Mouse (Mus musculus) limb, embryonic 11.5 days (tissue): ENCODE data around the gene Tlcd1. TPM values are rescaled to one million over a fixed set of nuclear protein-coding genes. Genes with fewer than 3 reads are reported as not detected.
A peak's percentile ranks its signal among the peaks of the same experiment; 100 is the strongest.
"Not testable (repeated sequence)": the region's sequence is repeated elsewhere in the genome, so short reads cannot be mapped to it uniquely, and the experiment has no call there.

ENCODE experiments used
- ATAC-seq: fragments of 200-750 bp; cut with Nextera tagmentation; 2 replicates; pipeline ENCODE4 v1.8.0; 2017; ENCODE audit warnings: low read depth; ENCODE audit not compliant: insufficient number of reproducible peaks, low FRiP score, low TSS enrichment
- DNase-seq: peaks from one replicate; pipeline ENCODE4 v3.0.0-alpha.2; 2015; ENCODE audit warnings: low spot score
- H3K27ac ChIP-seq: fragments of 300-500 bp; sonication (generic); replicated peaks from 2 replicates; pipeline ENCODE4 v1.5.1; 2014; ENCODE audit warnings: low read depth, mild to moderate bottlenecking, low read length
- H3K27me3 ChIP-seq: fragments of 300-500 bp; sonication (generic); 2 replicates; pipeline ENCODE4 v1.6.1; 2014; ENCODE audit warnings: mild to moderate bottlenecking, low read length, mixed read lengths; ENCODE audit not compliant: control insufficient read depth, insufficient read depth
- H3K36me3 ChIP-seq: fragments of 300-500 bp; sonication (generic); 2 replicates; pipeline ENCODE4 v1.6.1; 2014; ENCODE audit warnings: mild to moderate bottlenecking, low read length, moderate library complexity, mixed read lengths; ENCODE audit not compliant: control insufficient read depth, insufficient read depth
- H3K4me1 ChIP-seq: fragments of 300-500 bp; sonication (generic); 2 replicates; pipeline ENCODE4 v1.6.1; 2014; ENCODE audit warnings: low read length, mixed read lengths; ENCODE audit not compliant: control insufficient read depth, insufficient read depth
- H3K4me2 ChIP-seq: fragments of 300-500 bp; sonication (generic); 2 replicates; pipeline ENCODE4 v1.6.1; 2014; ENCODE audit warnings: low read depth, mild to moderate bottlenecking, moderate library complexity; ENCODE audit not compliant: severe bottlenecking
- H3K4me3 ChIP-seq: fragments of 300-500 bp; sonication (generic); 2 replicates; pipeline ENCODE4 v1.5.1; 2014; ENCODE audit warnings: low read depth, low read length
- H3K9ac ChIP-seq: fragments of 300-500 bp; sonication (generic); 2 replicates; pipeline ENCODE4 v1.6.1; 2014; ENCODE audit warnings: mild to moderate bottlenecking, low read length
- H3K9me3 ChIP-seq: fragments of 300-500 bp; sonication (generic); 2 replicates; pipeline ENCODE4 v1.6.1; 2016; ENCODE audit warnings: low read length; ENCODE audit not compliant: control insufficient read depth
- WGBS: fragments of 180-500 bp; shearing (Covaris S2); extraction: QIAGEN DNeasy Blood & Tissue Kit; methylation state at CpG from one replicate; pipeline ENCODE4 v1.1.7; 2014; 5-methylcytosine and 5-hydroxymethylcytosine counted together
- polyA plus RNA-seq: library from polyadenylated mRNA; unstranded; fragments of >200 nt; fragmentation: Nextera tagmentation; extraction: Ambion mirVana; gene quantifications from 2 replicates; pipeline ENCODE4 v1.2.1, GENCODE M21; 2014

Gene Tlcd1
- polyA plus RNA-seq, result 8.7 and 10.4 TPM in 2 replicates

DNA sequence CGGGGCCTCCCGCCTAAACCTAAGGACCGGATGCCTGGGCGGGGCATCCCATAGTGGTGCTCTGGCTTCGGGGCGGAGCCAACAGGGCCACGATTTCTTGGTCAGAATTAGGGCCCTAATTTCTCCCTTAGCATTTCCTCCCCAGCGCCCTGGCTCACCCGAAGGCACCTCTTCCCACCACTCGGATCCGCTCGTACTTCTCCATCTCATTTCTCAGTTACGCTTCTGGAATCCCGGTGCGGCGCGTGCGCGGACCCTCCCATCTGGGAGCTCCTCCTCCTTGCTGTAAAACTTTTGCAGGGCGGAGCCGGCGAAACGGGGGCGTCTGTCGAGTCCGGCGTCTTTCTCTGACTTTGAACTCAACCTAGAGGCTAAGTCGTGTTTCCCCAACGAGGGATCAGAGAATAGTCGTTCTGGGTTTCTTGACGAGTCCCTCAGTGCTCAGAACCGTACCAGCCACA, at the start of gene Tlcd1, which contains the start of gene Nek8:
Gene Tlcd1 (plus strand): TSS at position 310 of the 461 bp plus-strand sequence.
Gene Nek8 (minus strand): TSS at position 274 of the 461 bp plus-strand sequence.
- no peaks in the 10 kb centered on the region for H3K27me3 ChIP-seq
- peak within 1 kb of the TSS; percentile 97 for H3K4me2 ChIP-seq
- WGBS, result under 1% methylated on average over 32 of the region's 32 CpGs
- H3K9me3 ChIP-seq, result no peaks in the 10 kb centered on the region
- H3K36me3 ChIP-seq, result peaks cover 9% of the 10 kb centered on the region
- DNase-seq (peak; percentile 92), ATAC-seq (peak; percentile 51; the same call in 1 of the 2 replicates)
- H3K4me1 ChIP-seq, result peaks cover 28% of the 10 kb centered on the region
- peak within 1 kb of the TSS; percentile 95; the same call in 1 of the 2 replicates for H3K27ac ChIP-seq
- H3K9ac ChIP-seq, result peak within 1 kb of the TSS; percentile 76
- H3K4me3 ChIP-seq, result peak within 1 kb of the TSS; percentile 59

DNA sequence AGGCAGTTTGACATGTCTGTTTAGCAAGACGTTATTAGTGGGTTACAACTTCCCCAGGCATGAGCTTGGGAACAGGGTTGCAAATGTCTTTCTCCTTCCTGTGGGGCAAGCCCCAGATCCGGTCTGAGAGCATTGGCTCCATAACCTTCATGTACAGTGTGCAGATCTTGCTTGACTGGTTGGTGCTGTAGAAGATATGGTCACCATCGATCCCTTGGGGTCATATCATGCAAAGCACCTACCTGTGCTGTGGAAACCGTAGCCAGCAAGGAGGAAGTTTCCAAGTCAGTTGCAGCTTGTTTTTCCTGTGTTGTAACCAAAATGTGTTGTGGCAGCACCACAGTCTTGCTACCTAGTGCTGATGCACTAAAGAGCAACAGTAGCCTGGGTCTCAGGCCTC, 49.8 kb upstream of the Tlcd1 start:
- no peaks in the 10 kb centered on the region for H3K4me1 ChIP-seq
- no peak overlapping the region for H3K4me2 ChIP-seq
- no peak for ATAC-seq
- H3K9ac ChIP-seq, result no peak overlapping the region
- H3K36me3 ChIP-seq, result no peaks in the 10 kb centered on the region
- H3K27me3 ChIP-seq, result no peaks in the 10 kb centered on the region
- H3K27ac ChIP-seq, result no peak overlapping the region
- no peaks in the 10 kb centered on the region for H3K9me3 ChIP-seq
- no peak for DNase-seq
- H3K4me3 ChIP-seq, result no peak overlapping the region
- WGBS, result 75% methylated on average over 4 of the region's 4 CpGs

DNA sequence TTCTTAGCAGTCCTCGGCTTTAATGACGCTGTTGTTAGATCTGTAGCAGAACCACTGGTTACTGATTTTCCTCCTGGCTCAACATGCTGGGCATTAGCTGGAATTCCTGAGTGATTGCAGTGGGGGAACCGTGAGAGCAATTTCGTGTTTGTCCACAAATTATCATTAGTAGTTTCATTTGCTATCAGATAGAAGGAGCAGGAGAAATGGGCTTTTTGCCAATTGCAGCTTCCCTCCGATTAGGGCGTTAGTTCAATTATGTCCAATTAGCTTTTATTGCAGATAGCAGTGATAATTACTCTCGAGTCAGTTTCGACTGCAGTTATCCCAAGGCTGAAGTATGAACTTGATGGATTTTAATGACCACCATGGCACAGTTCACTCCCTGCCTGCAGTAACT, 47.1 kb upstream of the Tlcd1 start:
- ATAC-seq, result no peak

DNA sequence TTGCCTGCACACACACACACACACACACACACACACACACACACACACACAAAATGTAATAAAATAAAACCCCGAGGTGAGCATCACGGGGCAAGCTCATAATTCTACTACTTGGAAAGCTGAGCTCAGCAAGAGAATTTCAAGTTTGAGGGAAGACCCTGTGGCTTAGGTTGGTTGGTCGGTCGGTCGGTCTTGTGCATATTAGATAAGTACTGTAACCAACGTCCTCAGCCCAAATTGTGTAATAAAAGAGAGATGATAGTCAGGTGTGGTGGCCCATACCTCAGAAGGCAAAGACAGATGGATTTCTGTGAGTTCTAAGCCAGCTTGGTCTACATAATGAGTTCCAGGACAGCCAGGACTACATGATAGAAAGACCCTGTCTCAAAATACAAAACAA, 42.6 kb upstream of the Tlcd1 start:
- no peak overlapping the region for H3K27ac ChIP-seq

More for the DNA sequence above, 47.1 kb upstream of the Tlcd1 start:
- Histone ChIP-seq H3K9me3 (no peaks in the 10 kb centered on the region), H3K4me3 (no peak overlapping the region), H3K9ac (no peak overlapping the region), H3K27me3 (no peaks in the 10 kb centered on the region), H3K27ac (no peak overlapping the region), H3K4me1 (no peaks in the 10 kb centered on the region), H3K4me2 (no peak overlapping the region), H3K36me3 (peaks cover 2% of the 10 kb centered on the region; the same call in 1 of the 2 replicates)
- 70% methylated on average over 8 of the region's 8 CpGs for WGBS
- DNase-seq, result no peak

DNA sequence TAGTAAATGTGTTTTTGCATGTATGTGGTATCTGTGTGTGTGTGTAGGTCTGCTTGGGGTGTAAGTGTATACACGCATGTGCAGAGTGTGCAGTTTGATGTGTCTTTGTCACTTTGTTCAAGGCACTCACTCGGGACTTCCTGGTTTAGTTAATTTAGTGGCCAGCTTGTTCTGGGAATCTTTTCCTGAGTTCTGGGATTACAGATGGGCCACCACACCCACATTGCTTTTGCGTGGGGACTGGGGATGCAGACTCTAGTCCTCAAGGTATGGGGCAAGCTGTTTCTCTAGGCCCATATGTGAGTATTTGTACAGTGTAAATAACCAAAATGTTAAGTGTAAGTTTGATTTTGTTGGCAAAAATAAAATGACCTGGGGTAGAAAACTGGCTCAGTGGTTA, 42.2 kb upstream of the Tlcd1 start:
- WGBS, result 80% methylated on average over 3 of the region's 3 CpGs
- Histone ChIP-seq H3K27ac (no peak overlapping the region), H3K4me2 (no peak overlapping the region), H3K4me3 (no peak overlapping the region), H3K9me3 (no peaks in the 10 kb centered on the region), H3K4me1 (no peaks in the 10 kb centered on the region), H3K36me3 (peaks cover 2% of the 10 kb centered on the region; the same call in 1 of the 2 replicates), H3K9ac (no peak overlapping the region), H3K27me3 (no peaks in the 10 kb centered on the region)
- DNase-seq (no peak), ATAC-seq (no peak)

More for the DNA sequence above, 42.6 kb upstream of the Tlcd1 start:
- Histone ChIP-seq H3K9ac (no peak overlapping the region), H3K4me1 (no peaks in the 10 kb centered on the region), H3K4me2 (no peak overlapping the region), H3K4me3 (no peak overlapping the region), H3K27me3 (no peaks in the 10 kb centered on the region), H3K36me3 (peaks cover 2% of the 10 kb centered on the region; the same call in 1 of the 2 replicates), H3K9me3 (no peaks in the 10 kb centered on the region)
- ATAC-seq, result no peak
- DNase-seq, result no peak
- WGBS, result 94% methylated on average over 6 of the region's 6 CpGs

DNA sequence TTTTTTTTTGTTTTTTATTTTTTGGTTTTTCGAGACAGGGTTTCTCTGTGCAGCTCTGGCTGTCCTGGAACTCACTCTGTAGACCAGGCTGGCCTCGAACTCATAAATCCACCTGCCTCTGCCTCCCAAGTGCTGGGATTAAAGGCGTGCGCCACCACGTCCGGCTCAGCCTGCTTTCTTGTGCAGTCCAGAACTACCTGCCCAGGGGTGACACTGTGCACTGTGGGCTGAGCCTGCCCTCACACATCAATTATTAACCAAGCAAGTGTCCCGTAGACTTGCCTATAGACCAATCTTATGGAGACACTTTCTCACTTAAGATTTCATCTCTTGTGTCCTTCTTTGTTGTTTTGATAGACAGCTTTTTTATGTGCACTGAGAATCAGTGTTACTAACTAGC, 41.2 kb upstream of the Tlcd1 start:
- H3K27me3 ChIP-seq, H3K9me3 ChIP-seq, H3K4me1 ChIP-seq, H3K4me2 ChIP-seq, H3K27ac ChIP-seq, H3K4me3 ChIP-seq, H3K36me3 ChIP-seq, H3K9ac ChIP-seq, ATAC-seq, DNase-seq: not testable (repeated sequence)
- 93% methylated on average over 7 of the region's 7 CpGs for WGBS

DNA sequence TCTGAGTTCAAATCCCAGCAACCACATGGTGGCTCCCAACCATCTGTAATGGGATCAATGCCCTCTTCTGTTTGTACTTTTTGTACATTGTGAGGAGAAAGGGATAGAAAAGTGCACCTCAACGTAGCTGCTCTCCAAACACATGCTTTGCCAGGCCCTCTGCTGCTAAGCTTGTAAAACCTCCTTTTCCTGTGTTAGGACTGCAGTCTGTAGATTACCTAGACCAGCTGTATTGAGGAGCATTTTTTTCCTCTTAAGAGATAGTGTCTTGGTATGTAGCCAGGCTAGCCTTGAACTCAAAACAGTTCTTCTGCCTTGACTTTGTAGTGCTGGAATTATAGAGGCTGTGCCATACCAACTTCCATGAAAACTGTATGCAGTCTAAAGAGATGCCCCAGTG, 40.4 kb upstream of the Tlcd1 start:
- H3K9me3 ChIP-seq, result no peaks in the 10 kb centered on the region
- WGBS, result 86% methylated on average over 1 of the region's 1 CpGs
- DNase-seq (no peak), ATAC-seq (no peak)
- H3K9ac ChIP-seq, result no peak overlapping the region
- peaks cover 2% of the 10 kb centered on the region; the same call in 1 of the 2 replicates for H3K36me3 ChIP-seq
- no peak overlapping the region for H3K4me2 ChIP-seq
- H3K4me1 ChIP-seq, result no peaks in the 10 kb centered on the region
- H3K4me3 ChIP-seq, result no peak overlapping the region
- no peaks in the 10 kb centered on the region for H3K27me3 ChIP-seq
- no peak overlapping the region for H3K27ac ChIP-seq

DNA sequence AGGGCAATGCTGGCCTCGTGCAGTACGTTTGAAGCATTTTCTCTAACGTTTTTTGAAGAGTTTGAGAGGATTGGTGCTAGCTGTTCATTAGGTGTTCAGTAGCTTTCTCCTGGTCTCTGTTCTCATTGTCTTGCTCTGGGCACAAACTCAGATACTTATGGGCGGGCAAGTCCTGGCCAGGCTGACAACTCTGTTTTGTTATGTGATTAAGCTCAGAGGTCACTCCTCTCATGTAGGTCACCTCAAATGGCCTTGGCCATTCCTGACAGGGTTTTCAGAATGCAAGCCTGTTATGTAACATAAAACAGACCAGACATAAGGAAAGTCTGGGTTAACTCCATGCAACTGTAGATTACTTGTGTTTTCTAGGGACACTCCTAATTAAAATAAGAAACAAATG, 38.9 kb upstream of the Tlcd1 start:
- H3K9me3 ChIP-seq, result no peaks in the 10 kb centered on the region
- H3K27me3 ChIP-seq, result no peaks in the 10 kb centered on the region
- no peak overlapping the region for H3K4me2 ChIP-seq
- no peak overlapping the region for H3K9ac ChIP-seq
- peaks cover 2% of the 10 kb centered on the region; the same call in 1 of the 2 replicates for H3K36me3 ChIP-seq
- H3K4me1 ChIP-seq, result no peaks in the 10 kb centered on the region
- no peak overlapping the region for H3K4me3 ChIP-seq
- DNase-seq (no peak), ATAC-seq (no peak)
- WGBS, result 88% methylated on average over 4 of the region's 4 CpGs
- no peak overlapping the region for H3K27ac ChIP-seq

DNA sequence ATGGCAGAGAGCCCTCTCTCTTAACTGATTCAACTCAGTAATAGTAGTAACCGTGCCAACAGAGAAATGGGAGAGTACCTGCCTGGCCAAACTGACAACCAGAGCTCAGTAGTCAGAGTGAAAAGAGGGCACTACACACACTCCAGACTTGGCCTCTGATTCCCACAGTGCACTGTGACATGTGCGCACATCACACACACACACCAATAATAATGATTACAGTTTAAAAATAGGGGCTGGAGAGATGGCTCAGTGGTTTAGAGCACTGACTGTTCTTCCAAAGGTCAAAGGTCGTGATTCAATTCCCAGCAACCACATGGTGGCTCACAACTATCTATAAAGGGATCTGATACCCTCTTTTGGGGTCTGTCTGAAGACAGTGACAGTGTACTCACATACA, 38.5 kb upstream of the Tlcd1 start:
- DNase-seq (no peak), ATAC-seq (no peak)
- Histone ChIP-seq H3K27me3 (no peaks in the 10 kb centered on the region), H3K4me1 (no peaks in the 10 kb centered on the region), H3K9me3 (no peaks in the 10 kb centered on the region), H3K36me3 (peaks cover under 1% of the 10 kb centered on the region; the same call in 1 of the 2 replicates), H3K4me2 (no peak overlapping the region), H3K27ac (no peak overlapping the region), H3K9ac (no peak overlapping the region), H3K4me3 (no peak overlapping the region)
- 92% methylated on average over 3 of the region's 3 CpGs for WGBS
